13 mouse cellular contexts compared by ENCODE assay signal in the genomic region with DNA sequence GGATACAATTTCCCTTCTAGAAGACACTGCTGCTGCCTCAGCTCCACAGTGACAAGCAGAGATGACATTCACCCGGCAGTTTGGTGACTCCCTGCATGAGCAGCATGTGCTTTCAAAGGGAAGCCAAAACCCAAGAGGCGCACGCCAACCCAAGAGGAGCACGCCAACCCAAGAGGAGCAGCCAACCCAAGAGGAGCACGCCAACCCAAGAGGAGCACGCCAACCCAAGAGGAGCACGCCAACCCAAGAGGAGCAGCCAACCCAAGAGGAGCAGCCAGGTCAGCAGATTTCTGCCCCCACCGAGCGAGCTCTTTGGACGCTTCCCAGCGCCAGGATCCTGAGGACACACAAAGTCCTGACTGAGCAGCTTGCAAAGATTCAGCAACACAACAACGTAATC. TPM values are rescaled to one million over a fixed set of nuclear protein-coding genes. Genes with fewer than 3 reads are reported as not detected.
DNase-seq lines count a peak whose midpoint lies in the region; ATAC-seq lines count a peak whose summit lies in the region.
"Had no signal": no experiment of that assay in that cellular context is flagged by ENCODE, and none has a peak within 500 bp of the region (broad histone marks: within the 10 kb centered on the region; RNA-seq: fewer than 3 reads in every experiment).

No protein-coding gene starts in this region.

- no peak overlapping the region for H3K4me3 ChIP-seq in heart, embryonic 10.5 days
- no peak overlapping the region for H3K4me3 ChIP-seq in kidney, embryonic 14.5 days (ENCODE audit: low read length)
- H3K4me3 ChIP-seq: heart, embryonic 13.5 days; lung, embryonic 15.5 days; myocyte had no signal

- H3K9ac ChIP-seq in kidney, embryonic 14.5 days (ENCODE audit: low read depth, low read length) = no peak overlapping the region
- H3K9ac ChIP-seq: heart, embryonic 13.5 days; lung, embryonic 15.5 days had no signal

- no peaks in the 10 kb centered on the region for H3K27me3 ChIP-seq in heart, embryonic 10.5 days (ENCODE audit: insufficient read depth, poor library complexity, severe bottlenecking)
- H3K27me3 ChIP-seq in kidney, embryonic 14.5 days (ENCODE audit: control insufficient read depth, insufficient read depth, low read length) = no peaks in the 10 kb centered on the region
- H3K27me3 ChIP-seq: heart, embryonic 13.5 days; lung, embryonic 15.5 days; Patski had no signal

- DNase-seq in heart, adult 18-20 months = peak; percentile 61 to 70
- DNase-seq in heart, embryonic 10.5 days (ENCODE audit: low spot score) = no peak
- DNase-seq in right cerebral cortex, postnatal 10 days (ENCODE audit: low spot score in 2 of 2) = peak; percentile 44 to 63
- no peak for DNase-seq in right cerebral cortex, postnatal 14 days
- DNase-seq in gastrocnemius, postnatal 25 days = peak; percentile 79
- DNase-seq in spleen, adult 18-20 months = no peak
- DNase-seq in embryo, embryonic 10.5 days (ENCODE audit: low spot score) = no peak

- no peaks in the 10 kb centered on the region for H3K9me3 ChIP-seq in heart, embryonic 10.5 days
- no peaks in the 10 kb centered on the region for H3K9me3 ChIP-seq in kidney, embryonic 14.5 days (ENCODE audit: control insufficient read depth, low read length)
- H3K9me3 ChIP-seq: heart, embryonic 13.5 days; lung, embryonic 15.5 days had no signal

- ATAC-seq in kidney, embryonic 14.5 days (ENCODE audit: low FRiP score, low TSS enrichment) = no peak
- ATAC-seq: intestine, postnatal 0 days; Patski had no signal

- H3K36me3 ChIP-seq in heart, embryonic 10.5 days = peaks cover 18% of the 10 kb centered on the region; the same call in 1 of the 2 replicates
- H3K36me3 ChIP-seq in kidney, embryonic 14.5 days (ENCODE audit: control insufficient read depth, insufficient read depth, low read length) = no peaks in the 10 kb centered on the region; the same call in 1 of the 2 replicates
- H3K36me3 ChIP-seq: lung, embryonic 15.5 days had no signal

- H3K27ac ChIP-seq in heart, embryonic 10.5 days = no peak overlapping the region
- no peak overlapping the region for H3K27ac ChIP-seq in kidney, embryonic 14.5 days (ENCODE audit: low read depth, low read length)
- H3K27ac ChIP-seq: heart, embryonic 13.5 days; lung, embryonic 15.5 days had no signal

- no peak overlapping the region for H3K4me2 ChIP-seq in kidney, embryonic 14.5 days (replicated peaks; ENCODE audit: low read depth, low read length)
- H3K4me2 ChIP-seq: heart, embryonic 13.5 days; lung, embryonic 15.5 days had no signal

- H3K4me1 ChIP-seq in heart, embryonic 10.5 days = no peaks in the 10 kb centered on the region
- no peaks in the 10 kb centered on the region for H3K4me1 ChIP-seq in kidney, embryonic 14.5 days (ENCODE audit: control insufficient read depth, insufficient read depth, low read length)
- H3K4me1 ChIP-seq: heart, embryonic 13.5 days; lung, embryonic 15.5 days had no signal

- WGBS in heart, embryonic 10.5 days = 93% methylated on average over 12 of the region's 12 CpGs
- WGBS in kidney, embryonic 14.5 days = 96% methylated on average over 12 of the region's 12 CpGs

RNA-seq across cellular contexts. Expression of gene Lrrc49, which starts 23.6 kb away (rescaled TPM):
- 1 to 10 TPM; 3.5 to 4.4 TPM for total RNA-seq in heart, adult 18-20 months (2021)
- 9.0 and 12.4 TPM in 2 replicates for polyA plus RNA-seq in heart, embryonic 10.5 days (2016; fragmentation: Nextera tagmentation; extraction: Ambion mirVana)
- 1 to 10 TPM; 2.1 to 3.0 TPM for total RNA-seq in gastrocnemius, postnatal 25 days (2021)
- 15.7 and 20.9 TPM in 2 replicates for polyA plus RNA-seq in kidney, embryonic 14.5 days (2014; fragmentation: Nextera tagmentation; extraction: Ambion mirVana)

RNA-seq across cellular contexts. Expression of gene Larp6, which starts 48.4 kb away (rescaled TPM):
- 1 to 10 TPM; 1.1 to 1.3 TPM for total RNA-seq in heart, adult 18-20 months (2021)
- 0.44 and 0.68 TPM in 2 replicates for polyA plus RNA-seq in heart, embryonic 10.5 days (2016; fragmentation: Nextera tagmentation; extraction: Ambion mirVana)
- total RNA-seq in gastrocnemius, postnatal 25 days (2021) = 1 to 10 TPM in 1 of 2 experiments, under 1 TPM in 1; 0.83 to 1.0 TPM
- polyA plus RNA-seq in kidney, embryonic 14.5 days (2014; fragmentation: Nextera tagmentation; extraction: Ambion mirVana) = 1.3 and 2.3 TPM in 2 replicates
- polyA plus RNA-seq: Patski had no signal

Comparison
In these comparisons a context has a peak if more than half of its experiments do, and no peak if none do; other contexts are left out.
1. DNase-seq: peak in heart, adult 18-20 months (2 of 2), right cerebral cortex, postnatal 10 days (2 of 2) and gastrocnemius, postnatal 25 days (single experiment); none in heart, embryonic 10.5 days (single experiment), right cerebral cortex, postnatal 14 days (single experiment), spleen, adult 18-20 months (0 of 2) and embryo, embryonic 10.5 days (single experiment).